Mouse (Mus musculus) forebrain, postnatal 0 days (tissue): ENCODE measurements around the gene Prkd2. TPM values are rescaled to one million over a fixed set of nuclear protein-coding genes. Genes with fewer than 3 reads are reported as not detected.

Experiments used
- ATAC-seq: fragments of 200-750 bp; cut with Nextera tagmentation; 2 replicates; pipeline ENCODE4 v1.8.0; 2017; ENCODE audit warnings: mild to moderate bottlenecking, moderate library complexity
- DNase-seq: peaks from one replicate; pipeline ENCODE4 v3.0.0-alpha.2; 2015
- H3K27ac ChIP-seq: fragments of 300-500 bp; sonication (generic); 2 replicates; pipeline ENCODE4 v1.5.1; 2014; ENCODE audit warnings: low read depth, mild to moderate bottlenecking, antibody characterized with exemption, low read length, moderate library complexity, mixed read lengths
- H3K27me3 ChIP-seq: fragments of 300-500 bp; sonication (generic); 2 replicates; pipeline ENCODE4 v1.6.1; 2014; ENCODE audit warnings: mild to moderate bottlenecking, low read length, mixed read lengths; ENCODE audit not compliant: insufficient read depth
- H3K36me3 ChIP-seq: fragments of 300-500 bp; sonication (generic); 2 replicates; pipeline ENCODE4 v1.6.1; 2014; ENCODE audit warnings: mild to moderate bottlenecking, moderate library complexity; ENCODE audit not compliant: insufficient read depth
- H3K4me1 ChIP-seq: fragments of 300-500 bp; sonication (generic); 2 replicates; pipeline ENCODE4 v1.6.1; 2014; ENCODE audit warnings: antibody characterized with exemption; ENCODE audit not compliant: insufficient read depth
- H3K4me2 ChIP-seq: fragments of 300-500 bp; sonication (generic); 2 replicates; pipeline ENCODE4 v1.6.1; 2014; ENCODE audit warnings: low read depth, mild to moderate bottlenecking, moderate library complexity
- H3K4me3 ChIP-seq: fragments of 300-500 bp; sonication (generic); 2 replicates; pipeline ENCODE4 v1.5.1; 2014; ENCODE audit warnings: low read depth, low read length, mixed read lengths
- H3K9ac ChIP-seq: fragments of 300-500 bp; sonication (generic); 2 replicates; pipeline ENCODE4 v1.6.1; 2014; ENCODE audit warnings: mild to moderate bottlenecking
- H3K9me3 ChIP-seq: fragments of 300-500 bp; sonication (generic); 2 replicates; pipeline ENCODE4 v1.6.1; 2016; ENCODE audit warnings: low read length
- CTCF ChIP-seq: sonication (generic); IDR thresholded peaks from 2 replicates; pipeline ENCODE4 v1.5.1; 2016; ENCODE audit warnings: antibody characterized with exemption, control low read depth, low read depth
- WGBS: fragments of 180-500 bp; shearing (Covaris S2); extraction: QIAGEN DNeasy Blood & Tissue Kit; methylation state at CpG from one replicate; pipeline ENCODE4 v1.1.7; 2014; 5-methylcytosine and 5-hydroxymethylcytosine counted together
- polyA plus RNA-seq: library from polyadenylated mRNA; unstranded; fragments of >200 nt; fragmentation: Nextera tagmentation; extraction: Ambion mirVana; gene quantifications from 2 replicates; pipeline ENCODE4 v1.2.1, GENCODE M21; 2015
- total RNA-seq: library from RNA; depleted of rRNA; stranded (reverse); fragments of >200 nt; gene quantifications from 2 replicates; pipeline ENCODE4 v1.2.3, GENCODE M21; 2014

Prkd2 gene
- total and polyA plus RNA-seq, 2 experiments from 2014 or later: 3.9 to 4.0 TPM

- no peak for TF ChIP-seq CTCF
- no peak overlapping the region for H3K27ac ChIP-seq
- peaks cover 14% of the 10 kb centered on the region for H3K27me3 ChIP-seq
- WGBS: 23% methylated on average over 9 of the region's 9 CpGs
- H3K36me3 ChIP-seq: peaks cover 10% of the 10 kb centered on the region; the same call in 1 of the 2 replicates
- no peaks in the 10 kb centered on the region for H3K9me3 ChIP-seq
- H3K4me2 ChIP-seq: no peak overlapping the region
- ATAC-seq (no peak), DNase-seq (no peak)
- H3K4me1 ChIP-seq: peaks cover 7% of the 10 kb centered on the region; the same call in 1 of the 2 replicates
- H3K9ac ChIP-seq: 0 out of 2 replicates have a peak overlapping the region, but pooled peaks have one; percentile 22
- no peak overlapping the region for H3K4me3 ChIP-seq
These were observed 37.3 kb downstream of the Prkd2 start for GRCm38 (mm10) chr7:16879796-16880547.

DNA sequence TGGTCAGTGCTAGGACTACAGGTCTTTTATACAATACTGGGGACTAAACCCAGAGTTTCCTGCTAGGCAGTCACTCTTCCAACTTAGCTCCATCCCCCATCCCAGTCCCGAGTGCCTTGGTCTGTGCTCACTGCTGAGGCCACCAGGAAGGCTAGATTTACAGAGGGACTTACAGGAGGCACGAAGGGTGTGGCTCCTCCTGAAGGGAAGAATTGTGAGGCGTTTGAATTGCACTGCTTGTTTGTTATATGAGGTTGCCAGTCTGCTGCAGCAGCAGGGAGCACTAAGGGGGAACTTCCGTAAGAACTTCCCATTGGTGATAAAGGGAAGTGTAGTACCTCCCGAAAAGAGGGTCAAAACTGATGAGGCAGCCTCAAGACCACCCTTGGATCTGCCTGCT is 37.9 kb downstream of the Prkd2 start:
- ATAC-seq: no peak
- H3K27me3 ChIP-seq: peaks cover 14% of the 10 kb centered on the region
- H3K4me2 ChIP-seq: no peak overlapping the region
- TF ChIP-seq CTCF: no peak
- peaks cover 12% of the 10 kb centered on the region; the same call in 1 of the 2 replicates for H3K36me3 ChIP-seq
- WGBS: 24% methylated on average over 5 of the region's 5 CpGs
- H3K9ac ChIP-seq: no peak overlapping the region
- peaks cover 7% of the 10 kb centered on the region; the same call in 1 of the 2 replicates for H3K4me1 ChIP-seq
- DNase-seq: no peak
- no peak overlapping the region for H3K4me3 ChIP-seq
- no peak overlapping the region for H3K27ac ChIP-seq
- no peaks in the 10 kb centered on the region for H3K9me3 ChIP-seq

GRCm38 (mm10) chr7:16883162-16883561 is 40.5 kb downstream of the Prkd2 start:
- whole genome bisulfite sequencing: 92% methylated on average over 6 of the region's 6 CpGs
- H3K9me3 ChIP-seq: no peaks in the 10 kb centered on the region
- H3K27ac ChIP-seq: no peak overlapping the region
- peaks cover 14% of the 10 kb centered on the region for H3K27me3 ChIP-seq
- ATAC-seq: no peak
- H3K4me1 ChIP-seq: no peaks in the 10 kb centered on the region
- DNase-seq: no peak
- no peak overlapping the region for H3K4me2 ChIP-seq
- peaks cover 25% of the 10 kb centered on the region for H3K36me3 ChIP-seq
- TF ChIP-seq CTCF: no peak
- H3K9ac ChIP-seq: no peak overlapping the region
- H3K4me3 ChIP-seq: no peak overlapping the region

- 75% methylated on average over 4 of the region's 4 CpGs for WGBS
- Histone ChIP-seq H3K36me3 (peaks cover 25% of the 10 kb centered on the region), H3K27me3 (peaks cover 14% of the 10 kb centered on the region), H3K9ac (no peak overlapping the region), H3K9me3 (no peaks in the 10 kb centered on the region), H3K4me2 (no peak overlapping the region), H3K4me1 (no peaks in the 10 kb centered on the region), H3K27ac (no peak overlapping the region), H3K4me3 (no peak overlapping the region)
- ATAC-seq (no peak), DNase-seq (no peak)
- no peak for TF ChIP-seq CTCF
These were observed 41.6 kb downstream of the Prkd2 start for GRCm38 (mm10) chr7:16884334-16884733.

DNA sequence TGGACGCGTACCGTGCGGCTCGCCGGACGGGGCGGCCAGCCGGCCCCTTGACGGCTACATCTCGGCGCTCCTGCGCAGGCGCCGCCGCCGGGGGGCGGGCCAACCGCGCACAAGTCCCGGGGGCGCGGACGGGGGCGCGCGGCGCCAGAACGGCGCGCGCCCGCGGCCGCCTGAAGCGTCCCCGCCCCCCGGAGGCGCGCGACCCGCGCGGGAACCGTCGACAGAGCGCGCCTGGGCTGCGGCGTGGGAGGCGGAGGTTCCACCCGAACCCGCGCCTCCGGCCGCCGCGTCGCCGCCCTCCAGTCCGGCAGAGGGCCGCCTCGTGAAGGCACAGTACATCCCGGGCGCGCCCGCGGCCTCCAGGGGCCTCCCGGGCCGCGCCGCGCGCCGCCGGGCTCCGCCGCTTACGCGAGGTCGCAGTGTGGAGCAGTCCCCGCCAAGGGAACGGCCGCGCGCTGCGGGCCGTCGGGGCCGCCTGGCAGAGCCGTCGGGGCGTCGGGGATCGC is 42.6 kb downstream of the Prkd2 start:
- WGBS: 16% methylated on average over 83 of the region's 95 CpGs
- no peaks in the 10 kb centered on the region for H3K4me1 ChIP-seq
- H3K9me3 ChIP-seq: no peaks in the 10 kb centered on the region
- peaks cover 25% of the 10 kb centered on the region for H3K36me3 ChIP-seq
- peak overlapping the region; percentile 32 for H3K4me2 ChIP-seq
- TF ChIP-seq CTCF: no peak
- ATAC-seq: peak; percentile 53; the same call in 1 of the 2 replicates
- DNase-seq: peak; percentile 68
- H3K27ac ChIP-seq: no peak overlapping the region
- H3K4me3 ChIP-seq: peak overlapping the region; percentile 30
- H3K27me3 ChIP-seq: peaks cover 14% of the 10 kb centered on the region
- H3K9ac ChIP-seq: no peak overlapping the region

- Histone ChIP-seq H3K4me1 (no peaks in the 10 kb centered on the region), H3K4me3 (peak overlapping the region; percentile 30; the same call in 1 of the 2 replicates), H3K27me3 (peaks cover 14% of the 10 kb centered on the region), H3K27ac (no peak overlapping the region), H3K9me3 (no peaks in the 10 kb centered on the region), H3K36me3 (peaks cover 25% of the 10 kb centered on the region), H3K4me2 (peak overlapping the region; percentile 32; the same call in 1 of the 2 replicates), H3K9ac (no peak overlapping the region)
- ATAC-seq (peak; percentile 7; the same call in 1 of the 2 replicates), DNase-seq (no peak)
- TF ChIP-seq CTCF: no peak
- 50% methylated on average over 56 of the region's 59 CpGs for WGBS
These were observed 43.2 kb downstream of the Prkd2 start for GRCm38 (mm10) chr7:16885905-16886304.

DNA sequence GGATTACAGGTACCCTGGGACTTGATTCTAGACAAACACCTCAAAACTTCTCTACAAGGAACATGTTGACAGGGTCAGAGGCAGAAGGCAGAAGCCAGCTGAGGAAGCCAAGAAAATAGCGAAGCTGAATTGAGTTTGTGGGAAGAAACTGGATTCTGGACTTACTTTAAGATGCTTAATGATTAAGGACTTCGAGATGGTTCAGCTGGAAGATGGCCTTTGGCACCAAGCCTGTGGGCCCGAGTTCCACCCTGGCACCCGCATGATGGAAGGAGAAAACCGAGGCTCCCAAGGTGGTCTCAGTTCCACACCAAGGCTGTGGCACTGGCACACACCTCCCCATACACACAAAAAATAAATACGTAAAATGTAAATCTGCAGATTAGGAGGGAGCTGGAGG is 47.8 kb downstream of the Prkd2 start:
- ATAC-seq (no peak), DNase-seq (no peak)
- Histone ChIP-seq H3K4me2 (no peak overlapping the region), H3K27ac (no peak overlapping the region), H3K4me1 (peaks cover 6% of the 10 kb centered on the region; the same call in 1 of the 2 replicates), H3K9me3 (no peaks in the 10 kb centered on the region), H3K4me3 (no peak overlapping the region), H3K36me3 (peaks cover 14% of the 10 kb centered on the region), H3K27me3 (peaks cover 10% of the 10 kb centered on the region), H3K9ac (no peak overlapping the region)
- WGBS: 50% methylated on average over 6 of the region's 6 CpGs
- TF ChIP-seq CTCF: no peak
